Mouse (Mus musculus): Measurements from ENCODE around the gene Sparc. TPM values are rescaled to one million over a fixed set of nuclear protein-coding genes. Genes with fewer than 3 reads are reported as not detected.
A peak's percentile ranks its signal among the peaks of the same experiment; 100 is the strongest.

The Sparc gene
- polyA plus RNA-seq, 1 experiment = 585 TPM

GRCm38 (mm10) chr11:55383463-55384045 is 39.4 kb downstream of the Sparc start:
- H3K4me3 ChIP-seq (ENCODE audit: insufficient read depth, low read depth, low read length) = no peak overlapping the region
- TF ChIP-seq POLR2A (IDR thresholded peaks at IDR 0.05; ENCODE audit: low read depth, low read length) (no peak), CTCF (conservative IDR thresholded peaks at IDR 0.05; ENCODE audit: insufficient read depth, insufficient read length, low read depth, low read length) (no peak)
- no peaks in the 10 kb centered on the region for H3K4me1 ChIP-seq (ENCODE audit: control insufficient read depth, insufficient read depth, low read length)
- H3K27ac ChIP-seq (ENCODE audit: insufficient read depth, low read depth, low read length) = no peak overlapping the region
- DNase-seq = no peak
- H3K27me3 ChIP-seq (replicated peaks; ENCODE audit: control insufficient read depth, insufficient read depth, low read length) = no peaks in the 10 kb centered on the region
- H3K36me3 ChIP-seq (ENCODE audit: control insufficient read depth, insufficient read depth, low read length) = no peaks in the 10 kb centered on the region
- whole genome bisulfite sequencing = 63% methylated on average over 6 of the region's 6 CpGs

- Histone ChIP-seq H3K4me1 (ENCODE audit: control insufficient read depth, insufficient read depth, low read length) (no peaks in the 10 kb centered on the region), H3K27ac (ENCODE audit: insufficient read depth, low read depth, low read length) (no peak overlapping the region), H3K36me3 (ENCODE audit: control insufficient read depth, insufficient read depth, low read length) (no peaks in the 10 kb centered on the region), H3K4me3 (ENCODE audit: insufficient read depth, low read depth, low read length) (no peak overlapping the region), H3K27me3 (replicated peaks; ENCODE audit: control insufficient read depth, insufficient read depth, low read length) (no peaks in the 10 kb centered on the region)
- peak; percentile 22 for DNase-seq
- TF ChIP-seq CTCF (conservative IDR thresholded peaks at IDR 0.05; ENCODE audit: insufficient read depth, insufficient read length, low read depth, low read length) (no peak), POLR2A (IDR thresholded peaks at IDR 0.05; ENCODE audit: low read depth, low read length) (no peak)
- 28% methylated on average over 6 of the region's 6 CpGs for WGBS
Observed at GRCm38 (mm10) chr11:55380908-55381307, 42.1 kb downstream of the Sparc start.

- peak; percentile 74 for DNase-seq
- Histone ChIP-seq H3K27me3 (replicated peaks; ENCODE audit: control insufficient read depth, insufficient read depth, low read length) (no peaks in the 10 kb centered on the region), H3K4me3 (ENCODE audit: insufficient read depth, low read depth, low read length) (no peak overlapping the region), H3K27ac (ENCODE audit: insufficient read depth, low read depth, low read length) (no peak overlapping the region), H3K4me1 (ENCODE audit: control insufficient read depth, insufficient read depth, low read length) (no peaks in the 10 kb centered on the region), H3K36me3 (ENCODE audit: control insufficient read depth, insufficient read depth, low read length) (no peaks in the 10 kb centered on the region)
- WGBS = 39% methylated on average over 5 of the region's 5 CpGs
- no peak for TF ChIP-seq POLR2A (IDR thresholded peaks at IDR 0.05; ENCODE audit: low read depth, low read length)
- TF ChIP-seq CTCF (conservative IDR thresholded peaks at IDR 0.05; ENCODE audit: insufficient read depth, insufficient read length, low read depth, low read length) = no peak
Observed at GRCm38 (mm10) chr11:55378371-55378770, 44.6 kb downstream of the Sparc start.

- Histone ChIP-seq H3K4me1 (ENCODE audit: control insufficient read depth, insufficient read depth, low read length) (0 out of 2 replicates have a peak, but pooled peaks cover 3% of the 10 kb centered on the region), H3K36me3 (ENCODE audit: control insufficient read depth, insufficient read depth, low read length) (no peaks in the 10 kb centered on the region), H3K4me3 (ENCODE audit: insufficient read depth, low read depth, low read length) (no peak overlapping the region), H3K27ac (ENCODE audit: insufficient read depth, low read depth, low read length) (no peak overlapping the region), H3K27me3 (replicated peaks; ENCODE audit: control insufficient read depth, insufficient read depth, low read length) (no peaks in the 10 kb centered on the region)
- TF ChIP-seq POLR2A (IDR thresholded peaks at IDR 0.05; ENCODE audit: low read depth, low read length) = no peak
- peak; percentile 38 for TF ChIP-seq CTCF (conservative IDR thresholded peaks at IDR 0.05; ENCODE audit: insufficient read depth, insufficient read length, low read depth, low read length)
- no peak for DNase-seq
- 61% methylated on average over 6 of the region's 6 CpGs for WGBS
Observed at GRCm38 (mm10) chr11:55373838-55374237, 49.1 kb downstream of the Sparc start.

- H3K27me3 ChIP-seq (replicated peaks; ENCODE audit: control insufficient read depth, insufficient read depth, low read length) = no peaks in the 10 kb centered on the region
- TF ChIP-seq POLR2A (IDR thresholded peaks at IDR 0.05; ENCODE audit: low read depth, low read length) (no peak), CTCF (conservative IDR thresholded peaks at IDR 0.05; ENCODE audit: insufficient read depth, insufficient read length, low read depth, low read length) (no peak)
- 81% methylated on average over 12 of the region's 12 CpGs for WGBS
- H3K36me3 ChIP-seq (ENCODE audit: control insufficient read depth, insufficient read depth, low read length) = no peaks in the 10 kb centered on the region
- H3K27ac ChIP-seq (ENCODE audit: insufficient read depth, low read depth, low read length) = no peak overlapping the region
- H3K4me3 ChIP-seq (ENCODE audit: insufficient read depth, low read depth, low read length) = no peak overlapping the region
- H3K4me1 ChIP-seq (ENCODE audit: control insufficient read depth, insufficient read depth, low read length) = 0 out of 2 replicates have a peak, but pooled peaks cover 3% of the 10 kb centered on the region
- no peak for DNase-seq
Observed at GRCm38 (mm10) chr11:55373373-55373772, 49.6 kb downstream of the Sparc start.

- H3K4me3 ChIP-seq (ENCODE audit: insufficient read depth, low read depth, low read length) = no peak overlapping the region
- DNase-seq = no peak
- H3K36me3 ChIP-seq (ENCODE audit: control insufficient read depth, insufficient read depth, low read length) = no peaks in the 10 kb centered on the region
- WGBS = 67% methylated on average over 6 of the region's 6 CpGs
- no peaks in the 10 kb centered on the region for H3K27me3 ChIP-seq (replicated peaks; ENCODE audit: control insufficient read depth, insufficient read depth, low read length)
- H3K27ac ChIP-seq (ENCODE audit: insufficient read depth, low read depth, low read length) = no peak overlapping the region
- TF ChIP-seq CTCF (conservative IDR thresholded peaks at IDR 0.05; ENCODE audit: insufficient read depth, insufficient read length, low read depth, low read length) (no peak), POLR2A (IDR thresholded peaks at IDR 0.05; ENCODE audit: low read depth, low read length) (no peak)
- H3K4me1 ChIP-seq (ENCODE audit: control insufficient read depth, insufficient read depth, low read length) = 0 out of 2 replicates have a peak, but pooled peaks cover 3% of the 10 kb centered on the region
Observed at GRCm38 (mm10) chr11:55372001-55372400, 51.0 kb downstream of the Sparc start.

- Histone ChIP-seq H3K27me3 (replicated peaks; ENCODE audit: control insufficient read depth, insufficient read depth, low read length) (no peaks in the 10 kb centered on the region), H3K27ac (ENCODE audit: insufficient read depth, low read depth, low read length) (peak overlapping the region; percentile 21; the same call in 1 of the 2 replicates), H3K36me3 (ENCODE audit: control insufficient read depth, insufficient read depth, low read length) (no peaks in the 10 kb centered on the region), H3K4me3 (ENCODE audit: insufficient read depth, low read depth, low read length) (no peak overlapping the region), H3K4me1 (ENCODE audit: control insufficient read depth, insufficient read depth, low read length) (0 out of 2 replicates have a peak, but pooled peaks cover 3% of the 10 kb centered on the region)
- TF ChIP-seq POLR2A (IDR thresholded peaks at IDR 0.05; ENCODE audit: low read depth, low read length) = no peak
- TF ChIP-seq CTCF (conservative IDR thresholded peaks at IDR 0.05; ENCODE audit: insufficient read depth, insufficient read length, low read depth, low read length) = no peak
- DNase-seq = peak; percentile 58
- WGBS = 29% methylated on average over 6 of the region's 6 CpGs
Observed at GRCm38 (mm10) chr11:55369093-55369471, 53.9 kb downstream of the Sparc start.

All from kidney, adult 2 months (tissue).